In genomic region chr2:69585886-69586398, GRCm38 (mm10) we compare ENCODE assay signal across 8 mouse cellular contexts. TPM values are rescaled to one million over a fixed set of nuclear protein-coding genes. Genes with fewer than 3 reads are reported as not detected.
DNase-seq lines count a peak whose midpoint lies in the region; ATAC-seq and TF ChIP-seq lines count a peak whose summit lies in the region.

Lrp2 (minus strand) TSS chr2:69586065.

- TF ChIP-seq CTCF in brain, embryonic 14.5 days (IDR thresholded peaks at IDR 0.05; ENCODE audit: borderline replicate concordance, extremely low read depth, insufficient read depth, insufficient read length), result no peak
- peak; percentile 28; the same call in 1 of the 2 replicates for TF ChIP-seq CTCF in kidney, postnatal 0 days (IDR thresholded peaks at IDR 0.05; ENCODE audit: low read depth)

- H3K4me1 ChIP-seq in heart, embryonic 13.5 days, result peaks cover 36% of the 10 kb centered on the region
- peaks cover 20% of the 10 kb centered on the region; the same call in 1 of the 2 replicates for H3K4me1 ChIP-seq in kidney, postnatal 0 days (replicated peaks; ENCODE audit: insufficient read depth, low read length)
- H3K4me1 ChIP-seq in lung, embryonic 15.5 days, result peaks cover 32% of the 10 kb centered on the region

- no peaks in the 10 kb centered on the region for H3K9me3 ChIP-seq in heart, embryonic 13.5 days
- no peaks in the 10 kb centered on the region for H3K9me3 ChIP-seq in kidney, postnatal 0 days (replicated peaks; ENCODE audit: low read length)
- H3K9me3 ChIP-seq in lung, embryonic 15.5 days, result no peaks in the 10 kb centered on the region

- H3K27me3 ChIP-seq in heart, embryonic 13.5 days (replicated peaks), result peaks cover 70% of the 10 kb centered on the region
- H3K27me3 ChIP-seq in kidney, postnatal 0 days (ENCODE audit: insufficient read depth, low read length), result peaks cover 19% of the 10 kb centered on the region; the same call in 1 of the 2 replicates
- H3K27me3 ChIP-seq in lung, embryonic 15.5 days, result peaks cover 76% of the 10 kb centered on the region

- peak; percentile 65; the same call in 1 of the 2 replicates for ATAC-seq in heart, embryonic 13.5 days (ENCODE audit: extremely low read depth, insufficient number of reproducible peaks, low FRiP score, low TSS enrichment)
- peak; percentile 95 for ATAC-seq in kidney, postnatal 0 days (replicated peaks; ENCODE audit: low FRiP score, low read depth)
- peak; percentile 72; the same call in 1 of the 2 replicates for ATAC-seq in lung, embryonic 15.5 days (ENCODE audit: borderline replicate concordance, extremely low read depth, low FRiP score, low TSS enrichment)
- no peak for ATAC-seq in CD4-positive, CD25-positive, alpha-beta regulatory T cell, adult 4 months

- H3K4me3 ChIP-seq in heart, embryonic 13.5 days, result peak within 1 kb of the TSS; percentile 73
- peak within 1 kb of the TSS; percentile 61 for H3K4me3 ChIP-seq in kidney, postnatal 0 days (replicated peaks; ENCODE audit: low read depth, low read length)
- H3K4me3 ChIP-seq in lung, embryonic 15.5 days, result peak within 1 kb of the TSS; percentile 52

- H3K4me2 ChIP-seq in heart, embryonic 13.5 days, result peak within 1 kb of the TSS; percentile 99
- H3K4me2 ChIP-seq in kidney, postnatal 0 days (ENCODE audit: low read length), result peak within 1 kb of the TSS; percentile 96
- peak within 1 kb of the TSS; percentile 95 for H3K4me2 ChIP-seq in lung, embryonic 15.5 days

- peak within 1 kb of the TSS; percentile 75 for H3K9ac ChIP-seq in heart, embryonic 13.5 days
- peak within 1 kb of the TSS; percentile 59 for H3K9ac ChIP-seq in kidney, postnatal 0 days (ENCODE audit: low read depth, low read length)
- H3K9ac ChIP-seq in lung, embryonic 15.5 days, result peak within 1 kb of the TSS; percentile 8; the same call in 1 of the 2 replicates

- no peaks in the 10 kb centered on the region for H3K36me3 ChIP-seq in heart, embryonic 13.5 days
- no peaks in the 10 kb centered on the region for H3K36me3 ChIP-seq in kidney, postnatal 0 days (ENCODE audit: insufficient read depth, low read length)
- H3K36me3 ChIP-seq in lung, embryonic 15.5 days, result no peaks in the 10 kb centered on the region

- WGBS in heart, embryonic 13.5 days, result under 1% methylated on average over 45 of the region's 45 CpGs
- 1% methylated on average over 43 of the region's 45 CpGs for WGBS in kidney, postnatal 0 days
- WGBS in lung, embryonic 15.5 days, result 1% methylated on average over 45 of the region's 45 CpGs

- H3K27ac ChIP-seq in heart, embryonic 13.5 days (replicated peaks), result no peak within 1 kb of the TSS
- peak within 1 kb of the TSS; percentile 65 for H3K27ac ChIP-seq in kidney, postnatal 0 days
- H3K27ac ChIP-seq in lung, embryonic 15.5 days, result no peak within 1 kb of the TSS

- TF ChIP-seq POLR2A in brain, embryonic 14.5 days (IDR thresholded peaks at IDR 0.05; ENCODE audit: borderline replicate concordance, extremely low read depth, insufficient read depth, insufficient read length, poor library complexity, severe bottlenecking), result no peak

- peak; percentile 4 for DNase-seq in layer of hippocampus, adult 11-12 months (ENCODE audit: low spot score)
- DNase-seq in layer of hippocampus, adult 9-10 months (ENCODE audit: low spot score), result no peak
- DNase-seq in brain, embryonic 14.5 days (ENCODE audit: low read depth), result peak; percentile 77
- DNase-seq in kidney, postnatal 0 days (ENCODE audit: low spot score), result peak; percentile 73
- peak; percentile 11 for DNase-seq in ovary, postnatal 14 days (ENCODE audit: low spot score)

RNA-seq across cellular contexts. Expression of gene Lrp2, which starts in this region (rescaled TPM):
- 2.0 and 3.4 TPM in 2 replicates for polyA plus RNA-seq in brain, embryonic 14.5 days (2012; rRNA removed)
- 0.45 and 0.57 TPM in 2 replicates for polyA plus RNA-seq in heart, embryonic 13.5 days (2015; fragmentation: Nextera tagmentation; extraction: Ambion mirVana)
- 37.5 TPM in 2 replicates for polyA plus RNA-seq in kidney, postnatal 0 days (2015; fragmentation: Nextera tagmentation; extraction: Ambion mirVana)
- polyA plus RNA-seq in lung, embryonic 15.5 days (2015; fragmentation: Nextera tagmentation; extraction: Ambion mirVana), result 0.38 and 0.87 TPM in 2 replicates
- under 1 TPM in 1 of 2 experiments, not detected in 1; 0.01 TPM for polyA plus RNA-seq in CD4-positive, CD25-positive, alpha-beta regulatory T cell, adult 4 months (2017; shearing (Covaris generic))

Comparison
In these comparisons a context has a peak if more than half of its experiments do, and no peak if none do; other contexts are left out.
1. Peak in ATAC-seq, H3K4me3 ChIP-seq, H3K9ac ChIP-seq and H3K4me2 ChIP-seq in heart, embryonic 13.5 days; RNA of the gene not detected or under 1 TPM.
2. Peak in ATAC-seq, H3K4me3 ChIP-seq, H3K9ac ChIP-seq and H3K4me2 ChIP-seq in lung, embryonic 15.5 days; RNA of the gene not detected or under 1 TPM.
3. H3K9ac ChIP-seq: peak in every context shown above with its lines; median percentile 75 in heart, embryonic 13.5 days; 59 in kidney, postnatal 0 days; 8 in lung, embryonic 15.5 days.